Mouse (Mus musculus): ENCODE results near the gene Sclt1. TPM values are rescaled to one million over a fixed set of nuclear protein-coding genes. Genes with fewer than 3 reads are reported as not detected.
A peak's percentile ranks its signal among the peaks of the same experiment; 100 is the strongest.

Sclt1 gene
- polyA plus RNA-seq, 1 experiment from 2014 or later = 8.6 TPM

GRCm38 (mm10) chr3:41582256-41582655 is 160.1 kb downstream of the Sclt1 start:
- WGBS = 70% methylated on average over 7 of the region's 7 CpGs
- Histone ChIP-seq H3K9me3 (ENCODE audit: control insufficient read depth, low read length) (no peaks in the 10 kb centered on the region), H3K27ac (replicated peaks) (no peak overlapping the region), H3K4me2 (replicated peaks; ENCODE audit: low read depth) (no peak overlapping the region), H3K36me3 (ENCODE audit: control insufficient read depth, insufficient read depth, low read length) (no peaks in the 10 kb centered on the region), H3K9ac (ENCODE audit: low read length) (no peak overlapping the region), H3K27me3 (ENCODE audit: control insufficient read depth, insufficient read depth, low read length) (no peaks in the 10 kb centered on the region), H3K4me3 (ENCODE audit: low read depth, low read length) (no peak overlapping the region), H3K4me1 (replicated peaks; ENCODE audit: control insufficient read depth, insufficient read depth) (no peaks in the 10 kb centered on the region)
- ATAC-seq (ENCODE audit: low FRiP score, low TSS enrichment) (no peak), DNase-seq (ENCODE audit: low spot score) (no peak)
- TF ChIP-seq CTCF (IDR thresholded peaks at IDR 0.05; ENCODE audit: low read depth) (no peak), EP300 (optimal IDR thresholded peaks at IDR 0.05) (no peak)

GRCm38 (mm10) chr3:41581436-41581835 is 160.9 kb downstream of the Sclt1 start:
- no peak overlapping the region for H3K4me2 ChIP-seq (replicated peaks; ENCODE audit: low read depth)
- peak; percentile 63 for DNase-seq (ENCODE audit: low spot score)

GRCm38 (mm10) chr3:41580401-41581323 is 161.7 kb downstream of the Sclt1 start:
- WGBS = 53% methylated on average over 14 of the region's 14 CpGs

More at GRCm38 (mm10) chr3:41581436-41581835, 160.9 kb downstream of the Sclt1 start:
- H3K9me3 ChIP-seq (ENCODE audit: control insufficient read depth, low read length) = no peaks in the 10 kb centered on the region
- WGBS = 55% methylated on average over 8 of the region's 8 CpGs
- no peak overlapping the region for H3K9ac ChIP-seq (ENCODE audit: low read length)
- no peak overlapping the region for H3K4me3 ChIP-seq (ENCODE audit: low read depth, low read length)
- no peaks in the 10 kb centered on the region for H3K36me3 ChIP-seq (ENCODE audit: control insufficient read depth, insufficient read depth, low read length)
- no peaks in the 10 kb centered on the region for H3K4me1 ChIP-seq (replicated peaks; ENCODE audit: control insufficient read depth, insufficient read depth)
- no peaks in the 10 kb centered on the region for H3K27me3 ChIP-seq (ENCODE audit: control insufficient read depth, insufficient read depth, low read length)
- TF ChIP-seq CTCF (IDR thresholded peaks at IDR 0.05; ENCODE audit: low read depth) (no peak), EP300 (optimal IDR thresholded peaks at IDR 0.05) (no peak)
- peak; percentile 76; the same call in 1 of the 2 replicates for ATAC-seq (ENCODE audit: low FRiP score, low TSS enrichment)
- no peak overlapping the region for H3K27ac ChIP-seq (replicated peaks)

GRCm38 (mm10) chr3:41579873-41580272 is 162.4 kb downstream of the Sclt1 start:
- H3K4me1 ChIP-seq (replicated peaks; ENCODE audit: control insufficient read depth, insufficient read depth) = no peaks in the 10 kb centered on the region
- 73% methylated on average over 4 of the region's 4 CpGs for WGBS
- no peak overlapping the region for H3K9ac ChIP-seq (ENCODE audit: low read length)
- no peaks in the 10 kb centered on the region for H3K36me3 ChIP-seq (ENCODE audit: control insufficient read depth, insufficient read depth, low read length)
- DNase-seq (ENCODE audit: low spot score) = no peak
- no peaks in the 10 kb centered on the region for H3K27me3 ChIP-seq (ENCODE audit: control insufficient read depth, insufficient read depth, low read length)
- no peaks in the 10 kb centered on the region for H3K9me3 ChIP-seq (ENCODE audit: control insufficient read depth, low read length)
- no peak overlapping the region for H3K27ac ChIP-seq (replicated peaks)
- no peak overlapping the region for H3K4me2 ChIP-seq (replicated peaks; ENCODE audit: low read depth)
- no peak for TF ChIP-seq EP300 (optimal IDR thresholded peaks at IDR 0.05)
- peak; percentile 16; the same call in 1 of the 2 replicates for TF ChIP-seq CTCF (IDR thresholded peaks at IDR 0.05; ENCODE audit: low read depth)
- H3K4me3 ChIP-seq (ENCODE audit: low read depth, low read length) = no peak overlapping the region
- no peak for ATAC-seq (ENCODE audit: low FRiP score, low TSS enrichment)

More at GRCm38 (mm10) chr3:41580401-41581323, 161.7 kb downstream of the Sclt1 start:
- H3K4me3 ChIP-seq (ENCODE audit: low read depth, low read length) = no peak overlapping the region
- no peaks in the 10 kb centered on the region for H3K9me3 ChIP-seq (ENCODE audit: control insufficient read depth, low read length)
- DNase-seq (ENCODE audit: low spot score) = no peak
- H3K4me2 ChIP-seq (replicated peaks; ENCODE audit: low read depth) = no peak overlapping the region
- TF ChIP-seq CTCF (IDR thresholded peaks at IDR 0.05; ENCODE audit: low read depth) (no peak), EP300 (optimal IDR thresholded peaks at IDR 0.05) (no peak)
- no peak overlapping the region for H3K27ac ChIP-seq (replicated peaks)
- ATAC-seq (ENCODE audit: low FRiP score, low TSS enrichment) = no peak
- H3K9ac ChIP-seq (ENCODE audit: low read length) = no peak overlapping the region
- H3K36me3 ChIP-seq (ENCODE audit: control insufficient read depth, insufficient read depth, low read length) = no peaks in the 10 kb centered on the region
- no peaks in the 10 kb centered on the region for H3K4me1 ChIP-seq (replicated peaks; ENCODE audit: control insufficient read depth, insufficient read depth)
- no peaks in the 10 kb centered on the region for H3K27me3 ChIP-seq (ENCODE audit: control insufficient read depth, insufficient read depth, low read length)

- H3K4me1 ChIP-seq (replicated peaks; ENCODE audit: control insufficient read depth, insufficient read depth) = no peaks in the 10 kb centered on the region
- no peak overlapping the region for H3K27ac ChIP-seq (replicated peaks)
- no peaks in the 10 kb centered on the region for H3K9me3 ChIP-seq (ENCODE audit: control insufficient read depth, low read length)
- H3K4me3 ChIP-seq (ENCODE audit: low read depth, low read length) = no peak overlapping the region
- no peaks in the 10 kb centered on the region for H3K36me3 ChIP-seq (ENCODE audit: control insufficient read depth, insufficient read depth, low read length)
- no peak overlapping the region for H3K9ac ChIP-seq (ENCODE audit: low read length)
- H3K27me3 ChIP-seq (ENCODE audit: control insufficient read depth, insufficient read depth, low read length) = no peaks in the 10 kb centered on the region
- ATAC-seq (ENCODE audit: low FRiP score, low TSS enrichment) (no peak), DNase-seq (ENCODE audit: low spot score) (no peak)
- no peak overlapping the region for H3K4me2 ChIP-seq (replicated peaks; ENCODE audit: low read depth)
- WGBS = 92% methylated on average over 2 of the region's 2 CpGs
- TF ChIP-seq EP300 (optimal IDR thresholded peaks at IDR 0.05) (no peak), CTCF (IDR thresholded peaks at IDR 0.05; ENCODE audit: low read depth) (no peak)
Measured at GRCm38 (mm10) chr3:41577240-41577639, 165.1 kb downstream of the Sclt1 start.

Other genes with a start within 250 kb of the Sclt1 start
- 7.6 and 9.0 TPM in 2 replicates for gene Jade1, start 186.8 kb downstream of the Sclt1 start, polyA plus RNA-seq (2015; fragmentation: Nextera tagmentation; extraction: Ambion mirVana)
- gene D3Ertd751e, start 97 bp upstream of the Sclt1 start, polyA plus RNA-seq (2015; fragmentation: Nextera tagmentation; extraction: Ambion mirVana) = 7.4 and 8.3 TPM in 2 replicates

Data from stomach, postnatal 0 days (tissue).